Mouse (Mus musculus) spleen, embryonic (tissue): Measurements from ENCODE around the gene Serpina6.
"Not testable (repeated sequence)": the region's sequence is repeated elsewhere in the genome, so short reads cannot be mapped to it uniquely, and the experiment has no call there.

Experiments used
- CTCF ChIA-PET: fragments of 350-600 bp; sonication (Branson Sonifier 250); formaldehyde crosslinking; loops from one replicate; lab custom pipeline; 2022; lab: Charles Lee

The Serpina6 gene

DNA sequence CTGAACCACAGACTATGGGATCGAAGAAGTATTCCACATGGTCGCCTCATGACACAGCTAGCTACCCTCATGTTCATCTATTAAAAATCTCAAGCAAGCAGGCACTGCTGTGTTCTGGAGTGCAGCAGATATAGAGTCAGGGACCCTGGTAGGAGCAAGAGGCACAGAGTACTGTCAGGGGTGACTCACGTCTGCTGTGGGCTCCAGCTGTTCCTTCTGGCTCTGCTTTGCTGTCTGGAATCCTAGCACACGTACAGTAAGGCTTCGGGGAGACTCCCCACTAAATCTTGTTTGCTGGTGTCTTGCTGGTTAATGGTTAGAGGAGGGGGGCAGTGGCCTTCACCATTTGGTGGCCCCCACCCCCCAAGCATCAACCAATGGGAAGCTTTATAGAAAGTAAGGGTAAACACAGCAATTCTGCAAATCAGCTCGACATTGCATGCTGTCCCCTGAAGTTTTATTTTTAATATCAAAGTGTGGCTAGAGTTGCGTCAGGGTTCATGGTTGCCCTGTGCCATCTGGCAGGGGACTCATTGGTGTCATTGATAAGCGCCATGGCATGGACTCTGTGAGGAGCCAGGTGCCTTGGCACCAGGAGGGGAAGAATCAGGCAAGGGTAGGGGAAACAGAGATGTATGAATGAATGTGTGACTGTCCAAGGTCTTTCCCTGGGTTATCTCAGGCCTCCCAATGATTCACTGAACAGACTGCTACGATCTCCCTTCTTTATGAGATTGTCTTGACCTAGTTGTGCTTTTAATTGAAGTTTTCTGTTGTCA is at the start of gene Serpina6:
Gene Serpina6, minus strand, starts transcription at position 365 of the 779 bp plus-strand sequence.
- CTCF ChIA-PET: no interaction called here

DNA sequence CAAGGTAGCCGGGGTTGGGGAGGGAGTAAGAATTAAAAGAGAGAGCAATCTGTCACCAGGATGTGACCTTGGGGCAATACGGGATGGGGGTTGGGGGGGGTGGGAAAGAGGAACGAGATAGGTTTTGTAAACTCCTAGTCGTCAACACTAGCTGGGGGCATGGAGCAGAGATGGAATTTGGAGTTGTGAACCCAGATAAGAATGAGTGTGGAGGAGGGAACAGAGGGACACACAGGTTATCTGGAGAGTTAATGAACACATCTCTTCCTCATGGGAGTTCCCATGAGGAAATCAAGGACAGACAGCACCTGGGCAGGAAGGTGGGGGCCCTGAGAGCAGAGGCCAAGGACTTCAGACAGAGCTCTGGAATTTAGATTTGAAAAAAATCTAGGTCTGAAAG is 49.1 kb upstream of the Serpina6 start:
- CTCF ChIA-PET: no interaction called here

DNA sequence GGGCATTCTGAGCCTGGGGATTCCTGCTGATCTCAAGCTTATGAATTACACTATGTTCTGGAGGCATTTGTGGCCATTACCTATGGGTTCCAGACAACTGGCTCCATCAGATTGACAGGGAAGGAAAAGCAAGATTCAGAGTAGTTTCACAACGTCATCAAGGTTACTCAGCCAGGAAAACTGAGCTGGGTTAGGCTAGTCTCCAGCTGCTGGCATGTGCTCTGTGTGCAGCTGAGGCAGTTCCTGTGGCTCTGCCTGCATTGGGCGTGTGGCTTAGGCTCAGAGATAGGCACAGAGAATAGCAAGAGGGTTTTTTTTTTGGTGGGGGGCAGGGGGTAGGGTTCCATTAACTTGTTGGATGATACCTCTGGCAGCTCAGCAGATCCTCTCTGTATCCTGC is 48.5 kb upstream of the Serpina6 start:
- CTCF ChIA-PET: no interaction called here

DNA sequence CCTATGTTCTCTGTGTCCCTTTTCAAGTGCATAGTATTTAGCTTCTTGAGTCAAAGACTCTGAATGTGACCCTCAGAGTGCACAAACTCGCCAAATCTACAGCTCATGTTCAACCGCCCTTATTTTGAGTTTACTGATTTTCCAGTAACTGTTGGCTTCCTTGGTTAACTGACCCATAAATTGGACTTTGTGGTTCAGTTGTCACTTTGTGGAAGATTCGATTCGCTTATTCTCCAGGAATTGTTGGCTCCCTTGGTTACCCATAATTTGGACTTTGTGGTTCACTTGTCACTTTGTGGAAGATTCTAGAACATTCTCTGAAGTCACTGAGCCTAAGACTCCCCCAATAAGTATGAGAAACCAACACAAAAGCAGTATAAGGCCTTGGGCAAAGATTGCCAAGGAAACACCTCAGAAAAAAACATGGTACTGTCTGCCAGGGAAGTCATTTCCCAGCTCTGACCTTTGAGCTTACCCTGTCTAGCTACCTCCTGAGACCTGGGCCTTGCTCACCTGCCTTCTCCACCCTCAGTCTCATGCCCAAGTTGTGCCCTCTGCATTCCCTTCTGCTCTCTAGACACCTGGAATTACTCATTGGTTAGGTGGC is 43.2 kb upstream of the Serpina6 start:
- CTCF ChIA-PET: no interaction called here

DNA sequence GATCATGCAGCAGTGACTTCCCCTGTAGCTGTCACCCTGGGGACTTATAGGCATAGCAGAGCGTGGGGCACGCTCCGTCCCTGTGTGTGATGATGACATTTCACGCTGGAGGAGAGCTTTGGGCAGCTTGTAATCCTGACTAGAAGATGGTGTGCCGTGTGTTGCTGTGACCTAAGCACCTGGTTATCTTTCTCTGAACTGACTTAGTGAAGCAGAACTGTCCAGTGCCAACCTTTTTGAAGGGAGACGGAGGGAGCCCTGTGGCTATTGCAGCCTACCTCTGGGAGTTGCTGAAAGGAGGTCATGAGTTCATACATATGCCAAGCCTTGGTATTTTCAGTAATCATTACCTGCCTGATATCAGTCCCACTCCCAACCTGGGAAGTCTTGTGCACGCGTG is 38.4 kb upstream of the Serpina6 start, which contains the start of gene Serpina1f:
Gene Serpina1f, minus strand, starts transcription at position 101 of the 400 bp plus-strand sequence.
- CTCF ChIA-PET: no interaction called here

DNA sequence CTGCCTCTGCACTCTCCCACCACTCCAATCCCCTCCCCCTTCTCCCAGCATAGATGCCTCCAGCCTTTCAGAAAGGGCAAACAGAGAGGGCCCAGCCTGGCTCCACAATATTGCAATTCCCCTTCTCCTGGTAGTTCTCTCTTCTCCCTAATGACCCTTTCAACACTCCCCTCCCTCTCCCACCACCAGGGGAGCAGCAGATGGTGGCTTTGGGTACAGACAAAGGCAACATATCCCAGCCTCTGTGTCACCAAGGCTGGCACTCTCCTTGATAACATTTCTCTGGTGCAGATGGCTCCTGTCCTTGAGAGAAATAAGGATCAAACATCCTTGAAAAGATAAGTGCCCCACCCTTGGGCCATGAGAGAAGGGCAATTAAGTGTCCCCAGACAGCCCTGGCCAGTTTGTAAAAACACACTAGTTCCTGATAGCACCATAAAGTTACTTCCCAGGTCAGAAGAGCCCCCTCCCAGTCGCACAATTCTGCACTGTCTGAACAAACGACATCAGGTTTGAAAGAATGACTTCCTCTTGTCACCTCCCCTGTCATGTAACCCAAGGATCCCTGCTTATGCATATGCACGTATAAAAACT is 31.3 kb upstream of the Serpina6 start:
- CTCF ChIA-PET: no interaction called here

DNA sequence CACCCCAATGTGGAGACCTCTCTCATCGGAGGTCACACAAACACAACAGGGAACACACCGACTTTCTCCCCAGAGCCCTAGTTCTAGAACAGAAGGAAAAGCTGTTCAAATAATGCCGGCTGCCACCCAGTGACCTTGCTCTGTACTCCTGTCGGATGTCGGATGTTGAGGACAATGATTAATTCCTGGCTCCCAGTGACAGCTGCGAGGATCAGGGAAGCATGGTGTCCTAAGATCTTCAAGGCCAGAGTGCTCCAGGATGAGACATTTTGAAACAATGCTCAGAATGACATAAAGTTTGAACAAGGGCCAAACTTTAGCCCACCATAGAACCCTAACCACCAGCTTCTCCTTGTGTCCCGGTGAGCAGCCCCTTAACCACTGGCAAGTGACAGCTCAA is 30.0 kb upstream of the Serpina6 start:
- CTCF ChIA-PET: no interaction called here

DNA sequence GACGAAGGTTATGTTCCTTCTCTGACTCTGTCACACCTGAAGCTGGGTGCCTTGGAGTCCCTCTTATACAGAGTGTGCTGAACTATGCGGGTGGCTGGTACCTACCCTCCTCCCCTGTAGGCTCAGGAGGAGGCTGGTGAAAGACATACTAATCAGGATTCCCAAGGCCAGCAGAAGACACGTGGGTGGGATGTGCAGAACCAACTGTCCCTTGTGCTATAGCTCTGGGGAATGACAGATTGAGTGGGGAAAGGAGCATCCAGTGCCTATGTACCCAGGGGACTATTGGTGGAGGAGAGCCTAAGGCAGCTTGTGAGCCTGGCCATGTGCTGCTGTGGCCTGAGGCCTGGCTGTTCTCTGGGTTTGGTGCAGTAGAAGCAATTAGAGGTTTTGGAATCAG is 29.0 kb upstream of the Serpina6 start:
- CTCF ChIA-PET: no interaction called here

DNA sequence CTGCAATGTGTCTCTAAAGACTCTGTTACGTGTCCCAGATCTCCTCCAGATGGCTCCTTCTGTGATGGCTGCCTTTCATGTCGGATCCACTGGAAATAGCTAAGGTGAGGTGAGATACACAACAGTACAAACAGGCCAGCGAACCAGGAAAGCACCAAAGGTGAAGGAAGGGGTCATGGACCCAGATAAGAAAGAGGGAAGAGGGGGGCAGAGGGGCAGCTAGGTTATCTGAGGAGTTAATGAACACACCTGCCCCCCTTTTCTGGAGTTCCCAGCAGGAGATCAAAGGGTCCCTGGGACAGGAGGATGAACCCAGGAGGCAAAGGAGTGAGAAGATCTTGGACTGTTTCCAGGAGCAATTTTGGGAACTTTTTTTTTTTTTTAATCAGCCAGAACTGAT is 28.4 kb upstream of the Serpina6 start:
- CTCF ChIA-PET: no interaction called here

DNA sequence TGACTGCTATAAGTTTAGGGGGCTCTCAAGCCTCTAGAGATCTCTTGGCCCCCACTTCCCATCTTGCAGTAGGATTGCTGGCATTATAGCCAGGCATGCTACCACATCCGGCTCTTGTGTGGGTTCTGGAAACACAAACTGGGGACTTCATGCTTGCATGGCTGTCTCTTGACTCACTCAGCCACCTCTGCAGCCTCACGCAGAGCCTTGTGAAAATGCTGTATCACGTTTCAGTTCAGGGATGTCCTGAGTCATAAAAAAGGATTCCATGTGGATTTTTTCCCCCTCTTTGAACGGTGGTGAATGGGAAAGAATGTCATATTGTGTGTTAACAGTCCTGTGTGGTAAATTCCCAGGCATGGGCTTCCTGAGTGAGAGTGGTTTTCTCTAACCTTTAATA is 26.8 kb upstream of the Serpina6 start:
- CTCF ChIA-PET: no interaction called here

DNA sequence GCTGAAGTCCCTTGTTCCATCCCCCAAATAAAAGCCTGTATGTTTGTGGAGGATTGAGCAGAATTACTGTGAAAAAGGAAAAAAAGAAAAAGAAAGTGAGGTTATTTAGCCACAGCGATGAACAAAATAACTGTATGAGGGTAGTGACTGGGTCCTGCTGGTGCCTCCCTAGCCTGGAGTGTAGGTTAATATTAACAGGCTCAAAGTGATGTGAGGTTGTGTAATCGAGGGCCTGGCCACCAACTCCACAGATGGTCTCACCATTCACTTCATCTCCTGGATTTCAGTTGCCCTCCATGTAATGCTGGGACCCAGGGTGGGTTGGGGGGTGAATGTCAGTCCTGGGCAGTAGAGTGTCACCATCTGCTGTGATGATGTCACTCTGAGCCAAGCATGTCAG is 24.7 kb upstream of the Serpina6 start:
- CTCF ChIA-PET: no interaction called here

DNA sequence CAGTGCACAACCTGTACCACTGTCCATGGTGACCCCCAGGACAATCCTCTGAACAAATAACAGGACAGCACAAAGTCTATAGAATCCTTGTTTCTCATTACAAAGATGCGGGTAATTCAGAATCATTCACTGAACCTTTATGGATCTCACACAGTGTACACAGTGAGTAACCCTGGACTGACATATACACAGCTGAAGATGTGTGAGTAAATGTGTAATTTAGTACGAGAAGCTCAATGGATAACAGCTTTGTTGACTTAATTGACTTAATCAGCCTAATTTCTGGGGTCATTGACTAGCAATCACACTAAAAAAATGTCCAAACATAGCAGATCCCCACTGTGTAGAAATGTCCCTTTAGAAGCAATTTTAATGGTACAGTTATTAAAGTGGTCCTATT is 24.2 kb upstream of the Serpina6 start:
- CTCF ChIA-PET: no interaction called here

DNA sequence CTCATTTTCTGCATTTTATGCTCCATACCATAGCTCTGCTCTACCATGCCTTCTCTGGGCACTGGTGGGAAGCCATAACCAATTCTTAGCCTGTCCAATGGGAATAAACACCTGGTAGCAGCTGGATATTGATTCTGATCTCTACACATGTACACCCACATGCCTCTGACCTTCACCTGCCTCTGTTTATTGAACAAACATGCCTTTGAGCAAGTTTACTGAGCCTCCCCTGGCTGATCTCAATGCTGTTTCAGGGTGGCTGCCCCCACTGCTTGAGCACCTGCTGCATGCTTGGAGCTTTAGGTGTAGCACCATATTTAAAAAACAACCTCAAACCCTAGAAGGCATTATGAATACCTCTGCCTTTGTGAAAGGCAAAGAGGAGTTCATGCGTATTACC is 22.8 kb upstream of the Serpina6 start:
- CTCF ChIA-PET: not testable (repeated sequence)

DNA sequence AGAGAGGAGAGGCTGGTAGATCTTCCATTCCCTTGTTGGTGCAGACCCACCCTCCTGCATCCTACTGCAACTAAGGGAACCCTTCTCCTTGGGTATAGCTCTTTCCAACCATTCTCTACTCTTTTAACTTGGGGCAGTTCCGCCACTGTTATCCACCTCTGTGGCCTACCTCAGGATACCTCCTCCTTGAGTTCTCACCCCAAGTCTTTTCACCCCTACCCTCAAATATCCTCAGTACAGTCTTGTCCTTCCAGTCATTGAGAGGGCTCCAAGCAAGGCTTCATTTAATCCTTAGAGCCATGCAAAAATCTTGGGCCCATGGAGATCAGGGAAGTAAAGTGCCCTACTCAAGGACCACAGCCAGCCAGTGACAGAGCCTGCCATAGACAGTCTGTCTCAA is 19.0 kb upstream of the Serpina6 start, which contains the start of gene Serpina16:
Gene Serpina16, minus strand, starts transcription at position 101 of the 400 bp plus-strand sequence.
- CTCF ChIA-PET: no interaction called here

DNA sequence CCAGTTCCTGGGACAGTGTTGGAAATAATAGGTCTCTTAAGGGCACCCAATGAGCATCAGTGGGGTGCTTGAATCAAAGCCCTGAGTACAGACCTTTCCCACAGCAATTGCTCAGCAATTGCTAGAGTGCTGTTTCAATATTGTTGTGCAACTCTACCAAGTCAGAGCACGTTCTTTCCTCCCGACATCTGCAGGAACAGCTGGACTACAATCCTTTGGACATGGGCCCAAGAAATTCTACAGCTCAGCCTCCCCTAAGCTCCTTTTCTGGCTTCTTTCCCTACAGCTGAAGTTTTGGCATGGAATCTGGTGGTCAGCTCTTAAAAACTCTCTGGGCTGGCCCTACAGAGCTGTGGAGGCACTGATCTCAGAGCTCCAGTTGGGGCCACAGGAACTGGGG is 16.2 kb upstream of the Serpina6 start:
- CTCF ChIA-PET: no interaction called here

DNA sequence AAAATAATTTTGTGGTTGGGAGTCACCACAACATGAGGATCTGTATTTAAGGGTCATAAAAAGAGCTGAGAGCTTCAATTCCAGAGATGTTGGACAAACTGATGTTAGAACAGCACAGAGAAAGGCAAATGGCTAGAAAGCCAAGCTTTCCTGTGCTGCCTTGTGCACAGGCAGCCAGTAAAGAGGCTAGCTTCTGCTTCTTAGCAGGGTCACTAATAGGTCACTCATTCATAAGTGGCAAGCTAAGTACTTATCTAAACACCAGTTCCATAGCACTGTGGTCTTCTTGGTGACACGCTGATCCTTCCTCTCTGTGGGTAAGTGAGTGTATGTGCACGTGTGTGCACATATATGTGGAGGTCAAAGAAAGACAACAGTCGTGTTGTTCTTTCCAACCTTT is 14.5 kb upstream of the Serpina6 start:
- CTCF ChIA-PET: no interaction called here

DNA sequence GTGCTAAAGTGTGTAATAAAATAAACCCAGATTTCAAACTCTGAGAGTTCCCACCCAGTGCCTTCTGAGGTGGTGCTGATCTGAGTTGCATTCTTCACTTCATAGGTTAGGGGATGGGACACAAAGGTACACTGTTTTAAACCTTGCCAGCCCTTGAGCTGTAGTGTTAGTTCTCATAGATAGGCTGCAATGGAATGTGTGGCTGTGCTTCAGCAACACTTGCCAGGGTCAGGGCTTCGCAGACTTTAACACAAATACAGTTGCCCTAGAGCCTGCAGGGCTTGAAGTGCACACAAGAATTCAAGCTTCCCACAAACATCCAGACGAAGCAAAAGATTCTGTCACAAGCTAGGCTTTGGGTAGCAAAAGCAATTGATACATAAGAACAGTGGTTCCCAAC is 14.0 kb upstream of the Serpina6 start:
- CTCF ChIA-PET: no interaction called here

DNA sequence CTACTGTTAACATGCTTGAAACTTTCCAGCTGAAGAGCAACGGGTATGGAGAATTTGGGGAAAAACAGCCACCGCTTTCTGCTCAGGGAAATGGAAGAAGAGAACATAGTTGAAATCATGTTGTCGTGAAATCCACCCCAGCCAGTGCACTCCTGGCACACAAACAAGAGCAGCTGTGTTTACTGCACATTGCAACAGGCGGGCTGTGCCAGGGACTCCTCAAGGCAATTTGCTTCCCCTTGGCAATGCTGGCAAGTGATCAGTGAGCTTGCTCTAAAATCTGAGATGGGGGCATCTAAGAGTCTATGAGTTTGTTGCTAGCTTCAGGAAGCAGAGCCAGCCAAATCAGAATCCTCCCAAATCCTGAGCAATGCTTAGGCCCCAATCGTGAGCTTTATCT is 13.3 kb upstream of the Serpina6 start:
- CTCF ChIA-PET: no interaction called here

DNA sequence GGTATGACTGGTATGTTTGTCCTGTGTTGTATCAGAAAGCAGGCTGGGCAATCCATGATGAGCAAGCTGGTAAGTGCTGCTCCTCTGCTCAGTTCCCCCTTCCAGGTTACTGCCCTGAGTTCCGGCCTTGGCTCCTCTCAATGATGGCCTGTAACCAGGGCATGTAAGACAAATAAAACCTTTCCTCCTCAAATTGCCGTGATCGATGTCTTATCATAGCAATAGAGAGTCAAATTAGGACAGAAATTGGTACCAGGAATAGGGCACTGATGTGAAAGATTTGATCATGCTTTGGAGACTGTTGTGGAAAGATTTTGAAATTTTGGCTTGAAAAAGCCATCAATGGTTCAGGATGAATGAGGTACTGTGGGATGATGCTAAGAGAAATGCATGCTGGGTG is 8.3 kb upstream of the Serpina6 start:
- CTCF ChIA-PET: no interaction called here

DNA sequence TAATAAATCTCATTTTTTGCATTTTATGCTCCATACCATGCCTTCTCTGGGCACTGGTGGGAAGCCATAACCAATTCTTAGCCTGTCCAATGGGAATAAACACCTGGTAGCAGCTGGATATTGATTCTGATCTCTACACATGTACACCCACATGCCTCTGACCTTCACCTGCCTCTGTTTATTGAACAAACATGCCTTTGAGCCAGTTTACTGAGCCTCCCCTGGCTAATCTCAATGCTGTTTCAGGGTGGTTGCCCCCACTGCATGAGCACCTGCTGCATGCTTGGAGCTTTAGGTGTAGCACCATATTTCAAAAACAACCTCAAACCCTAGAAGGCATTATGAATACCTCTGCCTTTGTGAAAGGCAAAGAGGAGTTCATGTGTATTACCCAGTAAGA is 5.0 kb upstream of the Serpina6 start:
- CTCF ChIA-PET: not testable (repeated sequence)

DNA sequence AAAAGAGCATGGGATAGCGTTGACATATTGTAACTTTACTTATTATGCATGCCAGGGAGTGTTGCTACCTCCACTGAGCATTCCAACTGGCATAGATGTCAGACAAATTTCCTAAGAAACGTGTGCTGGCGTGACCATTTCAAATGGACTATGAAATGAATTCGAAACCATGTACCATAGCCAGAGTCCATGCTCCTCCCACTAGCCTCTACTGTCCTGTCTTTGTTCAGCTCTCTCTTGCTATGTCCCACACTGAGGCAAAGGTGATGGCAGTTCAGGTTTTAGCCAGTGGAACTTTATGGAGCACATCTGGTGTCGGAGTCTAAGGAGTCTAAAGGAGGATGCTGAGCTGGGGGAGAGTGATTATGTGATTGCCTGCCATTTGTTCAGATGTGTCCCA is 3.1 kb upstream of the Serpina6 start:
- CTCF ChIA-PET: no interaction called here

DNA sequence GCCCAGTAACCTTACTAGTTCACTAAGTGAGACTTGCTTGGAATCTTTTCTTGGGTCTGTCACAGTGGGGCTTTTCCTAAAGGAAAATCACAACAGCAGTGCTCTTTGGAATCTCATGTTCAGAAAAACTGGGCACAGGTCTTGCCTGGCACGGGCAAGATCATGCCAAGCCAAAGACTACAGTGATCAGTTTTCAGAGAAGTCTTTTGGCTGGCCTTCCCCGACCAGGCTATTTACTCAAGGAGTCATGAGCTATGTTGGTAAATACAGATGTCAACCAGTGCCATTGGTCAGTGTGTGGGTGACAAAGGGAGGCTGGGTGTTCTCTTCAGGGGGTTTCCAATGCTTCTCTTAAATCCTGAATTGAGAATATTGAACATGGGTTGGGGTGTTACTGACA is 2.2 kb upstream of the Serpina6 start:
- CTCF ChIA-PET: no interaction called here

DNA sequence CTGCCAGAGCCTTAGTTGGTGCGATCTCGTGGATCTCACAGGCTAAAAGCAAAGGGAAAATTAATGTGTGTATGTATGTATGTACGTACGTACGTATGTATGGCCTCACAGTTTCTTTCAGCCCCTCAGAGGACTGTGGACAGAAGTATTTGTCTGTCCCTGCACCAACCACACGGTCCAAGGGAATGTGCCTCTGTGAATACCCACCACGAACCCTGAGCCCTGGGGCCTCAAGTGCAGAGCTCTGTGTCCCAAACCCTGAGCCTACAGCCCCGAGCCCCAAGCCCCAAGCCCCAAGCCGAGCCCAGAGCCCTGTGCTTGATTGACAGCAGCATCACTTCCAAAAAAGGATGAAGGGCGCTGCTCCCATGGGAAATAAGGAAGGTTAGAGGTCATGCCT is 979 bp upstream of the Serpina6 start:
- CTCF ChIA-PET: no interaction called here
